Mouse (Mus musculus) cerebellum, postnatal 10 days (tissue): ENCODE measurements at regions not wholly inside any gene's neighbourhood (a gene's known extent, or its start where the extent isn't known, plus 50 kb on each side); places are given as distances from the start of the nearest gene placed in this dataset.

Source experiments
- DNase-seq, 2 experiments: peaks; one replicate each; pipeline ENCODE4 v3.0.0; 2021; ENCODE audit warnings: mixed read lengths in 2 of 2

- peak in 1 of 2 experiments; percentile 1 for DNase-seq
Measured at GRCm38 (mm10) chr3:48911758-48912157, 845.4 kb downstream of the Pcdh18 start.

GRCm38 (mm10) chr3:48890403-48890802, 866.7 kb downstream of the Pcdh18 start:
- DNase-seq = no peak

GRCm38 (mm10) chr3:48887885-48888284, 869.2 kb downstream of the Pcdh18 start:
- no peak for DNase-seq

GRCm38 (mm10) chr3:48869527-48869926, 887.6 kb downstream of the Pcdh18 start:
- DNase-seq = no peak

- peak; percentile 88 to 93 for DNase-seq
Measured at GRCm38 (mm10) chr3:48846049-48846653, 911.0 kb downstream of the Pcdh18 start.

GRCm38 (mm10) chr3:48840692-48841091, 916.4 kb downstream of the Pcdh18 start:
- DNase-seq = no peak

- no peak for DNase-seq
Measured at GRCm38 (mm10) chr3:48823360-48823759, 933.8 kb downstream of the Pcdh18 start.

GRCm38 (mm10) chr3:48804398-48804797, 952.7 kb downstream of the Pcdh18 start:
- no peak for DNase-seq

- DNase-seq = no peak
Measured at GRCm38 (mm10) chr3:48771709-48772108, 985.4 kb downstream of the Pcdh18 start.
